Mouse (Mus musculus) forebrain, embryonic 14.5 days (tissue): ENCODE measurements at regions not wholly inside any gene's neighbourhood (a gene's known extent, or its start where the extent isn't known, plus 50 kb on each side); places are given as distances from the start of the nearest gene placed in this dataset.

Experiments used
- ATAC-seq: fragments of 200-750 bp; cut with Nextera tagmentation; 2 replicates; pipeline ENCODE4 v1.8.0; 2017; ENCODE audit warnings: mild to moderate bottlenecking, moderate library complexity
- DNase-seq: peaks from one replicate; pipeline ENCODE4 v3.0.0-alpha.2; 2015; ENCODE audit warnings: low spot score
- H3K27ac ChIP-seq: fragments of 300-500 bp; sonication (generic); 2 replicates; pipeline ENCODE4 v1.5.1; 2014; ENCODE audit warnings: low read depth, mild to moderate bottlenecking, control low read depth, low read length, moderate library complexity
- H3K27me3 ChIP-seq: fragments of 300-500 bp; sonication (generic); replicated peaks from 2 replicates; pipeline ENCODE4 v1.6.1; 2014; ENCODE audit warnings: low read length, control low read depth, mixed read lengths; ENCODE audit not compliant: control insufficient read depth, insufficient read depth
- H3K36me3 ChIP-seq: fragments of 300-500 bp; sonication (generic); 2 replicates; pipeline ENCODE4 v1.6.1; 2014; ENCODE audit warnings: low read length, control low read depth; ENCODE audit not compliant: control insufficient read depth, insufficient read depth
- H3K4me1 ChIP-seq: fragments of 300-500 bp; sonication (generic); 2 replicates; pipeline ENCODE4 v1.6.1; 2014; ENCODE audit warnings: antibody characterized with exemption, low read length, control low read depth; ENCODE audit not compliant: control insufficient read depth, insufficient read depth
- H3K4me2 ChIP-seq: fragments of 300-500 bp; sonication (generic); 2 replicates; pipeline ENCODE4 v1.6.1; 2014; ENCODE audit warnings: mild to moderate bottlenecking, control low read depth, low read length
- H3K4me3 ChIP-seq: fragments of 300-500 bp; sonication (generic); 2 replicates; pipeline ENCODE4 v1.5.1; 2014; ENCODE audit warnings: low read depth, low read length, control low read depth
- H3K9ac ChIP-seq: fragments of 300-500 bp; sonication (generic); 2 replicates; pipeline ENCODE4 v1.6.1; 2014; ENCODE audit warnings: mild to moderate bottlenecking, low read length, control low read depth, moderate library complexity
- H3K9me3 ChIP-seq: fragments of 300-500 bp; sonication (generic); replicated peaks from 2 replicates; pipeline ENCODE4 v1.6.1; 2016; ENCODE audit warnings: low read length, control low read depth, mixed read lengths; ENCODE audit not compliant: control insufficient read depth
- WGBS: fragments of 180-500 bp; shearing (Covaris S2); extraction: QIAGEN DNeasy Blood & Tissue Kit; methylation state at CpG from one replicate; pipeline ENCODE4 v1.1.7; 2014; 5-methylcytosine and 5-hydroxymethylcytosine counted together

DNA sequence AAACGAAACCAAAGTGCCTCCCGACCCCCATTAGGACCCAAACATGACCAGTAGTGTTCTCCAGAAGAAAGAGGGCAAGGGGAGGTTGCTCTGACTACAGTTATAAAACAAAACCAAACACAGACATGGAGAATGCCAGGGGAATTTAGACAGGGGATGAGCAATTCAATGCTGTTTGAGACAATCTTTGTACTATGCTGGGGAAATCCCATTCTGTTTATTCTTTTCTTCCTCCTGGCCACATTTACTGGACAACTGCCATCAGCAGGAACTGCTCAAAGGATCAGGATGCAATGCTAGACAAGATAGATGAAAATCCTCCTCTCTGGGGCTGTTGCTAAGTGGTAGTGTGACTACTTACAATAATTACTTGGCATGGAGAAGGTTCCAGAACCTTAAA is 574.5 kb upstream of the Fam160b2 start:
- no peaks in the 10 kb centered on the region for H3K27me3 ChIP-seq
- H3K36me3 ChIP-seq, result no peaks in the 10 kb centered on the region
- WGBS, result 82% methylated on average over 2 of the region's 2 CpGs
- no peak overlapping the region for H3K4me2 ChIP-seq
- H3K9ac ChIP-seq, result no peak overlapping the region
- H3K4me3 ChIP-seq, result no peak overlapping the region
- no peak overlapping the region for H3K27ac ChIP-seq
- ATAC-seq, result no peak
- H3K9me3 ChIP-seq, result no peaks in the 10 kb centered on the region
- no peak for DNase-seq
- H3K4me1 ChIP-seq, result no peaks in the 10 kb centered on the region

DNA sequence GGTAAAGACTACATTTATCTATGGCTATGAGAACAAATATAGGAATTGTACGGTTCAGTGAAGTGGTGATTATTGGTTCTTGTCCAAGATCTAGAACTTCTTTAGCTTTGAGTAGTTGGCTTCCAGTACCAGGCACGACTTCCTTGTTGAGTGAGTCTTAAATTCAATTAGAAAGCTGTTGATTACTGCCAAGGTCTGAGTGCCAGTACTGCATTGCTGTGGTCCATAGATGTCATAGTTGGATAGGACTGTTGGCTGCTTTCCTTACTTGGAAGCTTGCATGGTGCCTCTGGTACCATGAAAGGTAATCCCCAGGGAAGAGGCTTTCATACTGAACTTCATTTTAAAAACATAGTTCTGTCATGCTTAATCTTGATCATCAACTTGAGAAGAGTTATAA is 559.9 kb upstream of the Fam160b2 start:
- no peaks in the 10 kb centered on the region for H3K36me3 ChIP-seq
- H3K27ac ChIP-seq, result no peak overlapping the region
- H3K9ac ChIP-seq, result no peak overlapping the region
- no peak overlapping the region for H3K4me2 ChIP-seq
- H3K9me3 ChIP-seq, result no peaks in the 10 kb centered on the region
- H3K4me3 ChIP-seq, result no peak overlapping the region
- H3K4me1 ChIP-seq, result no peaks in the 10 kb centered on the region
- WGBS, result 78% methylated on average over 2 of the region's 2 CpGs
- no peaks in the 10 kb centered on the region for H3K27me3 ChIP-seq
- DNase-seq (no peak), ATAC-seq (no peak)

GRCm38 (mm10) chr14:71142465-71142864 is 542.8 kb upstream of the Fam160b2 start:
- Histone ChIP-seq H3K27ac (no peak overlapping the region), H3K36me3 (no peaks in the 10 kb centered on the region), H3K4me3 (no peak overlapping the region), H3K9ac (no peak overlapping the region), H3K9me3 (no peaks in the 10 kb centered on the region), H3K4me1 (no peaks in the 10 kb centered on the region), H3K4me2 (no peak overlapping the region), H3K27me3 (no peaks in the 10 kb centered on the region)
- ATAC-seq (no peak), DNase-seq (no peak)
- 92% methylated on average over 1 of the region's 1 CpGs for WGBS

- Histone ChIP-seq H3K4me2 (no peak overlapping the region), H3K9ac (no peak overlapping the region), H3K4me3 (no peak overlapping the region), H3K9me3 (no peaks in the 10 kb centered on the region), H3K36me3 (no peaks in the 10 kb centered on the region), H3K27ac (no peak overlapping the region), H3K27me3 (no peaks in the 10 kb centered on the region), H3K4me1 (no peaks in the 10 kb centered on the region)
- DNase-seq (no peak), ATAC-seq (no peak)
- 88% methylated on average over 4 of the region's 4 CpGs for WGBS
Observed at GRCm38 (mm10) chr14:71129771-71130211, 530.2 kb upstream of the Fam160b2 start.

DNA sequence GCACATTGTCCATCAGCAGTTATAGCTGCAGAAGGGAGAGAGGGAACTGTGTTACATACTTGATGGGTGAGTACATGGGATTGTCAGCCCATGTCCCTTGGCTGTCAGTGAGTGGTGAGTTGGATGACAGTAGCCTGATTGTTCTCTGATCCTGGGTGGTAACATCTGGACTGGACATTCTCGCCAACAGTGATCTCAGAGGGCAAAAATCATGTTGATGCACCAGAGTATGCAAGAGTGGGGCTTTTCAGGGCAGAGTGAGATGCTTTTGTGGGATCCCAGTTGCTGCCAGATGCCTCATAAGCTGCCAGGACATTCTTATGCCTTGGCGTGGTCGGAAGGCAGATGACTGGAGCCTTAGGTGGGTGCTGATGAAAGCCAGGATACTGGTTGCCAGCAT is 528.9 kb upstream of the Fam160b2 start:
- H3K9me3 ChIP-seq, result no peaks in the 10 kb centered on the region
- H3K36me3 ChIP-seq, result no peaks in the 10 kb centered on the region
- H3K4me2 ChIP-seq, result no peak overlapping the region
- H3K9ac ChIP-seq, result no peak overlapping the region
- no peak for ATAC-seq
- no peak for DNase-seq
- 87% methylated on average over 3 of the region's 3 CpGs for WGBS
- H3K27me3 ChIP-seq, result no peaks in the 10 kb centered on the region
- H3K4me3 ChIP-seq, result no peak overlapping the region
- H3K27ac ChIP-seq, result no peak overlapping the region
- no peaks in the 10 kb centered on the region for H3K4me1 ChIP-seq

DNA sequence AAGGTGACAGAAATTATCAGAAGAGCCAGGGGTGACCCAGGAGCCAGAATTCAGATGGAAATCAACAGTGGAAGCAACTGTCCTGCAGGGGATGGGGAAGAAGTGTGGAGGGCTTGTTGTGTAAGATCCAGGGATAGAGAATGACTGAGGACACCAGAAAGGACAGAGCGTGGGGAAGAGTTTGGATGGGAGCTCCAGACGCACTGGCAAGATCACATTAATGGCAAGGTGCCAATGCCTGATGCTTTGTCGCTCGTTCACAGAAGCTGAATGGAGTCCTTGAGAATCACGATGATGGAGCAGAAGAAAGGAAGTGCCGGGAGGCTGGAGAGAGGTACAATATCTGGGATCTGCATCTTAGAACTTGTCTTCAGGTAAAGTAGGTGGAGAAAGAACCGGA is 519.0 kb upstream of the Fam160b2 start:
- Histone ChIP-seq H3K36me3 (no peaks in the 10 kb centered on the region), H3K4me2 (no peak overlapping the region), H3K27ac (no peak overlapping the region), H3K9ac (no peak overlapping the region), H3K4me1 (no peaks in the 10 kb centered on the region), H3K4me3 (no peak overlapping the region), H3K27me3 (no peaks in the 10 kb centered on the region), H3K9me3 (no peaks in the 10 kb centered on the region)
- 58% methylated on average over 7 of the region's 7 CpGs for WGBS
- ATAC-seq, result no peak
- peak; percentile 51 for DNase-seq

- Histone ChIP-seq H3K4me2 (no peak overlapping the region), H3K27me3 (no peaks in the 10 kb centered on the region), H3K4me1 (no peaks in the 10 kb centered on the region), H3K9me3 (no peaks in the 10 kb centered on the region), H3K9ac (no peak overlapping the region), H3K36me3 (no peaks in the 10 kb centered on the region), H3K4me3 (no peak overlapping the region), H3K27ac (no peak overlapping the region)
- DNase-seq, result no peak
- 77% methylated on average over 3 of the region's 3 CpGs for WGBS
- ATAC-seq, result no peak
Observed at GRCm38 (mm10) chr14:71115798-71116432, 516.3 kb upstream of the Fam160b2 start.

DNA sequence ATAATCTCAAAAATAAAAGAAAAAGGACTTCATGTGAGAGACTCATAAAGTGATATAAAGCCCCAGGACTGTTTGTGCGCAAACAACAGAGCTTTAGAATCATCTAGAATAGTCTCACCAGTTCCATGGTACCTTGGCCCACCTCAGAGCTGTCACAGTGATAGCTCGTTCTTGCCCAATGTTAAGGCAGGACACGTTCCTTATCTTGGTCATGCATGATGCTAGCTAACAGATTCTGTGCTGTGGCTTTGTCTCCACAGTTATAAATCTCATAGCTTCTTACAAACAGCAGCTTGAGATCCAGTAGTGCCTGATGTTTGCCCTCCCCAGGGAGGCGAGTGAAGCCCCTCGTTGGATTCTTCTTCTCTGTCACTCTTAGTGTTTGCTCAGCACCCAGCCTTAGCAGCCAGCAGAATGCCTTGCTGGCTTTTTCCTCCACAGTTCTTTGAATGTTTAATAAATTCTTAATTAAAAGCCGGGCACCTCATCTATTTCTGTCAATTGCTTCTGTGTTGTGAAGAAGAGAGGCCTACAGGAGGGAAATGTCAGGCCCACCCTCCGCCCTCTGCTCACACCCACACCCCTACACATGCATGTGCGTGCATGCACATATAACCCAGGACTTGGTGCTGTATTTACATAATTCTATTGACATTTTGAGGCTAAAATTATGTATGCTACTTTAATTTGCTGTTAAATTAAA is 515.6 kb upstream of the Fam160b2 start:
- no peak overlapping the region for H3K4me3 ChIP-seq
- H3K36me3 ChIP-seq, result no peaks in the 10 kb centered on the region
- DNase-seq (no peak), ATAC-seq (no peak)
- H3K27me3 ChIP-seq, result no peaks in the 10 kb centered on the region
- no peak overlapping the region for H3K9ac ChIP-seq
- 81% methylated on average over 8 of the region's 8 CpGs for WGBS
- no peaks in the 10 kb centered on the region for H3K4me1 ChIP-seq
- no peaks in the 10 kb centered on the region for H3K9me3 ChIP-seq
- no peak overlapping the region for H3K4me2 ChIP-seq
- H3K27ac ChIP-seq, result no peak overlapping the region

DNA sequence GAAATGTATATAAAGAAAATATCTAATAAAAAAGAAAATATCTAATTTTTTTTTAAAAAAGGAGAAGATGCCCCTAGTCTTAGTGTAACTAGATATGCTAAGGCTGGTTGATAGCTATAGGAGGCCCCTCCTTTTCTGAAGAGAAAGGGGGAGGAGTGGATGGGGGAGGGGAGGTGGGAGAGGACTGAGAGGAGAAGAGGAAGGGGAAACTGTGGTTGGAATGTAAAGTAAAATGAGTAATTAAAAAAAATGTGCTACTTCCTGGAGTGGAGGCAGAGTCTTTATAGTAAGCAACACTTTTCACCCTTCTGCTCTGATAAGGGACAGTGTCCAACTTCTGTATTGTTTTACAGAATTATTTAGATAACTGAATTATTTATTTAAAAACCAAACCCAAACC is 513.6 kb upstream of the Fam160b2 start:
- Histone ChIP-seq H3K9me3 (no peaks in the 10 kb centered on the region), H3K4me1 (no peaks in the 10 kb centered on the region), H3K4me2 (no peak overlapping the region), H3K4me3 (no peak overlapping the region), H3K27ac (no peak overlapping the region), H3K36me3 (no peaks in the 10 kb centered on the region), H3K9ac (no peak overlapping the region), H3K27me3 (no peaks in the 10 kb centered on the region)
- DNase-seq (no peak), ATAC-seq (no peak)
